Comparison of ENCODE assay signal across 17 mouse cellular contexts in genomic region chr1:172380066-172380465, GRCm38 (mm10). TPM values are rescaled to one million over a fixed set of nuclear protein-coding genes. Genes with fewer than 3 reads are reported as not detected.
DNase-seq lines count a peak whose midpoint lies in the region.
"Had no signal": no experiment of that assay in that cellular context is flagged by ENCODE, and none has a peak within 500 bp of the region (broad histone marks: within the 10 kb centered on the region; RNA-seq: fewer than 3 reads in every experiment).

No protein-coding gene starts in this region.

- no peak overlapping the region for H3K4me3 ChIP-seq in heart, embryonic 10.5 days
- H3K4me3 ChIP-seq: embryonic facial prominence, embryonic 13.5 days; midbrain, embryonic 15.5 days; stomach, embryonic 15.5 days had no signal

- WGBS in heart, embryonic 10.5 days: 75% methylated on average over 10 of the region's 10 CpGs

- no peak overlapping the region for H3K27ac ChIP-seq in heart, embryonic 10.5 days
- H3K27ac ChIP-seq: embryonic facial prominence, embryonic 13.5 days; hindbrain, embryonic 14.5 days; macrophage; midbrain, embryonic 15.5 days; stomach, embryonic 15.5 days had no signal

- peaks cover 15% of the 10 kb centered on the region for H3K4me1 ChIP-seq in heart, embryonic 10.5 days

- no peaks in the 10 kb centered on the region for H3K9me3 ChIP-seq in heart, embryonic 10.5 days
- H3K9me3 ChIP-seq: embryonic facial prominence, embryonic 13.5 days; midbrain, embryonic 15.5 days; stomach, embryonic 15.5 days had no signal

- peak; percentile 34 to 41 for DNase-seq in heart, postnatal 10 days
- DNase-seq in heart, embryonic 10.5 days (ENCODE audit: low spot score): no peak
- DNase-seq in urinary bladder, postnatal 14 days (ENCODE audit: low spot score): peak; percentile 61
- no peak for DNase-seq in urinary bladder, postnatal 25 days (ENCODE audit: low spot score)
- DNase-seq in kidney, postnatal 4 days: peak; percentile 67 to 71
- DNase-seq in spleen, postnatal 14 days (ENCODE audit: low spot score in 2 of 2): no peak
- DNase-seq in right cerebral cortex, adult 18-20 months: no peak
- DNase-seq: gastrocnemius, postnatal 25 days; right cerebral cortex, postnatal 25 days; thymus, postnatal 4 days had no signal

- peaks cover 29% of the 10 kb centered on the region for H3K36me3 ChIP-seq in heart, embryonic 10.5 days

- H3K27me3 ChIP-seq in heart, embryonic 10.5 days (ENCODE audit: insufficient read depth, poor library complexity, severe bottlenecking): no peaks in the 10 kb centered on the region
- H3K27me3 ChIP-seq: CH12.LX; embryonic facial prominence, embryonic 13.5 days; midbrain, embryonic 15.5 days; stomach, embryonic 15.5 days had no signal

- intact Hi-C loops in heart, postnatal 10 days (cut with DNase I): no loop called here

RNA-seq across cellular contexts. Expression of gene Pigm, which starts 3.7 kb away (rescaled TPM):
- 1 to 10 TPM; 9.1 TPM for total RNA-seq in heart, postnatal 10 days (2021)
- polyA plus RNA-seq in heart, embryonic 10.5 days (2016; fragmentation: Nextera tagmentation; extraction: Ambion mirVana): 8.0 and 8.6 TPM in 2 replicates

RNA-seq across cellular contexts. Expression of gene Kcnj10, which starts 39.1 kb away (rescaled TPM):
- under 1 TPM; 0.05 to 0.19 TPM for total RNA-seq in heart, postnatal 10 days (2021)
- polyA plus RNA-seq in heart, embryonic 10.5 days (2016; fragmentation: Nextera tagmentation; extraction: Ambion mirVana): 0.09 TPM in 1 of 2 replicates, not detected in the other
- total RNA-seq: neutrophil, adult 5-6 weeks had no signal

RNA-seq across cellular contexts. Expression of gene Kcnj9, which starts 50.9 kb away (rescaled TPM):
- not detected for total RNA-seq in heart, postnatal 10 days (2021)
- polyA plus RNA-seq in heart, embryonic 10.5 days (2016; fragmentation: Nextera tagmentation; extraction: Ambion mirVana): not detected in 2 replicates
- total RNA-seq: gastrocnemius, postnatal 25 days; neutrophil, adult 5-6 weeks had no signal
- polyA plus RNA-seq: embryonic facial prominence, embryonic 13.5 days had no signal

Comparison
In these comparisons a context has a peak if more than half of its experiments do, and no peak if none do; other contexts are left out.
1. DNase-seq: peak in heart, postnatal 10 days (2 of 2), urinary bladder, postnatal 14 days (single experiment) and kidney, postnatal 4 days (2 of 2); none in heart, embryonic 10.5 days (single experiment), urinary bladder, postnatal 25 days (single experiment), spleen, postnatal 14 days (0 of 2) and right cerebral cortex, adult 18-20 months (single experiment).